Mouse (Mus musculus) 416B (cell line): ENCODE data around the gene Nfat5.

Source experiments
- DNase-seq: peaks from one replicate; pipeline ENCODE4 v3.0.0; 2011; ENCODE audit warnings: low read depth

Gene Nfat5

GRCm38 (mm10) chr8:107292119-107292927 is 947 bp upstream of the Nfat5 start:
- DNase-seq, result peak; percentile 28

DNA sequence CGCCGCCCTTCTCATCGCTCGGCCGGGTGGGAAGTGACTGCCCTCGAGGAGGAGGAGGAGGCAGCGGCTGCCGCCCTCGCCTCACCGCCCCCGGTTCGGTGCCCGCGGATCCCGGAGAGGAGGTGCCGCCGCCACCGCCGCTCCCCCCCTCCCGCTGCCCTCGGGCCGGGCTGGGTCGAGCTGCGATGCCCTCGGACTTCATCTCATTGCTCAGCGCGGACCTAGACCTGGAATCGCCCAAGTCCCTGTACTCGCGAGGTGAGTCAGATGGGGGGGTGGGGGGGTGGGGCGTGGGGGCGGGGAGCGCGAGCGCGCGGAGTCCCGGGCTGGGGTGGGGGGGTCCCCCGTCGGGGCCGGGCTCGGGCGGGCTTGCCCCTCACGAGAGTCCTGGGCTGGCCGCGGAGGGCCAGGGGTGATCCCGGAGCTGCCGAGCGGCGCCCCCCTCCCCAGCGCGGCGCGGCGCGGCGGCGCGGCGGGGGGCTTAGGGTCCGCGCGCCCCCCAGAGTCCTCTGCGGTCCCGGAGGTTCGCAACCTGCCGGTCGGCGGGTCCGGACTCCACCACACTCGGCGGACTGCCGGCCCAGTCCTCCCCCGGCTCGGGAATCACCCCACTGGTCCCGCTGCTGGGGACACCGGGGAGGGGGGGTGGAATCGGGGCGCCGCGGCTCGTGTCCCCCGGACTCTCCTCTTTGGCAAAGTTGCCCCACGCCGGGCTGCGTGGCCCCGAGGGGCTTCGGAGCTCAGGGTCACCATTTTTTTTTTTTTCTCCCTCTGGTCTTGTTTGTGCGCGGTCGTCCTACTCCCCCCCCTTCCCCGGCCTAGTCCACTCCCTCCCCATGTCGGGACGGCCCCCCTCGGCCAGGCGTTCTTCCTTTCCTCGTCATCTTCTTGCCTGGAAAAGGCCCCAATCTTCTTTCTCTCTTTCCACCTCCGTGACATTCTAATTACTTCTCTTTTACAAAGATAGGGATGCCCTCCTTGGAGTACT is 665 bp downstream of the Nfat5 start:
- peak; percentile 66 for DNase-seq

DNA sequence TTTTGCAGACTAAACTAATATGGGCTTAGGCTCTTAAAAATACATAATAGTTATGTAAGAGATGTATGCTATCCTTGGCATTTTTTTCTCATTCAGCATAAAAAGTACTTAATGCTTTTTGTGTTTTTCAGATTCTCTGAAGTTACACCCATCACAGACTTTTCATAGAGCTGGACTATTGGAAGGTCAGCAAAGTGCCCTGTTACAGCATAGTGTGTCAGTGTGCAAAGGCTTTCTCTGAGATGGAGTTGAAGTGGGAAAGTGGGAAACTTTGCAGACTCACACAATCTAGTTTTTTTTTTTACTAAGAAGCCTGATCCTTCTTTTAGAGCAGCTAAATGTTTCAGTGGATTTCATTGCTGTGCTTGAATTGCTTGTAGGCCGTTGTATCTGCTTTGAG is 2.2 kb downstream of the Nfat5 start:
- no peak for DNase-seq

DNA sequence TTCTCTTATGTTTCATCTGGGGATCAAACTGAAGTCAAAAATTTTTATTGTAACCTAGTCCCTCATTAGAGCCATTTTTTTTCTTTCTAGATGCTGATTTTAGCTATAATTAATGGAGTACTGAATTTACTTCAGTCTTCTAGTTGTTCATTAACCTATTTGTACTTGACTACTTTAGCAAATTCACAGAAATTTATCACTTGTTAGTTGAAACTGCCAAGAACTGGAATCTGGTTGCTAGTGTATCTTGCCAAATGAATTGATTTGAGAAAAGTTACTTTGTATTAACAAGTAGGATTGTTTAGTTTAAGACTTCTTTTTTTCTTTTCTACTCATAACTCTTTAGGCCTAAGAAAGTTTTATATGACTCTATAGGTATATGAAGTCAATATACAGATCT is 18.6 kb downstream of the Nfat5 start:
- DNase-seq, result no peak

DNA sequence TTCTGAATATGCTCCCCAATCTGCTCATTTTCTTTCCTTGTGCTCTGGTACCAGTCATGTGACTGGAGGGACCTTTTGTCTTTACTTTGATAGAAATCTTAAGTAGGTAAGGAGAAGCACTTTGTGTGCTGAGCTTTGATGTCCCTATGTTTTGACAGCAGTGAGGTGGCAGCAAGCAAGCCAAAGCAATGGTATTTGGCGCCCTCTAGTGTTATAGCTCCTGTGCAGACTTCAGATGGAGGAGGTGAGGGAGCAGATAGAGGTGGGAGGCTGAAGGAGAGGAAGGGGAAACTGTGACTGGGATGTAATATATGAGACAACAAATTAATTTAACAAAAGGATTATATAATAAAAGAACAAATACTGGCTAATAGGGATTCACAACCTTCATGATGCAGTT is 30.9 kb downstream of the Nfat5 start:
- DNase-seq, result peak; percentile 87

GRCm38 (mm10) chr8:107329595-107329994 is 36.3 kb downstream of the Nfat5 start:
- DNase-seq, result peak; percentile 82

GRCm38 (mm10) chr8:107336480-107336879 is 43.2 kb downstream of the Nfat5 start:
- DNase-seq, result peak; percentile 36

- no peak for DNase-seq
Observed at GRCm38 (mm10) chr8:107370311-107370710, 77.0 kb downstream of the Nfat5 start.

DNA sequence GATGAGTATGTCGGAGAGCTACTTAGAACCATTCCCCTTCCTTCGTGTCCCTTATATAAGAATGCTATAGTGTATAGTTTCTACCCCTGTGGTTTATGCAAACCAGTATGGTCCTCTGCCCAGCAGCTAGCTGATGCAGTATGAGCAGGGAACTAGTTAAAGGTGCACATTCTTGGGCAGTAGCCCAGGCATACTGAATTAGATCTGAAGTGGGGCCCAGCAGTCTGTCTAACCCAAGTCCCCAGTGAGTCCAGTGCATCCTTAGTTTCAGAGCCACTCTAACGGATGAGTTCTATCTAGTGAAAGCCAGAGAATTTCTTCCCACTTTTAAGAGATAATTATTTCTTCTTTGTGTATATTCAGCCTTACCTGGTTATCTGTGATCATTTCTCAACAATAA is 84.1 kb downstream of the Nfat5 start:
- DNase-seq, result no peak

GRCm38 (mm10) chr8:107380734-107381133 is 87.5 kb downstream of the Nfat5 start:
- DNase-seq, result no peak

DNA sequence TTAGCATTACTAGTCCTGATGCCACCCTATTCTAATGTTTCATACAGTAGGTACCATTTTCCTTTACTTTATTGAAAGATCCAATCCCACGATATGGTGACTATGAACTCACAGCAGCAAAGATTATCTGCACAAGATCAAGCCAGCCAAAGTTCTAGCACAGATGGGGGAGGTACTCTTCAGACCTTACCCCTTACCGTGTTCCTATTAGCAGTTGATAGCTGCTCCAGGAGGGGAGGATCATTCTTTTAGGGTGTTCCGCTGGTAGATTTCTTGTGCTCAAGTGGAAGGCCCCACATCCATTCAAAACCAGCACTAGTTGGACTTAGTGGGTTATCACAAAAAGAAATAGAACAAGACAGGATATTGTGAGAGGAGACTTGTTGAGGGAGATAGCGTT is 88.4 kb downstream of the Nfat5 start:
- no peak for DNase-seq

- DNase-seq, result no peak
Observed at GRCm38 (mm10) chr8:107382898-107383297, 89.6 kb downstream of the Nfat5 start.

DNA sequence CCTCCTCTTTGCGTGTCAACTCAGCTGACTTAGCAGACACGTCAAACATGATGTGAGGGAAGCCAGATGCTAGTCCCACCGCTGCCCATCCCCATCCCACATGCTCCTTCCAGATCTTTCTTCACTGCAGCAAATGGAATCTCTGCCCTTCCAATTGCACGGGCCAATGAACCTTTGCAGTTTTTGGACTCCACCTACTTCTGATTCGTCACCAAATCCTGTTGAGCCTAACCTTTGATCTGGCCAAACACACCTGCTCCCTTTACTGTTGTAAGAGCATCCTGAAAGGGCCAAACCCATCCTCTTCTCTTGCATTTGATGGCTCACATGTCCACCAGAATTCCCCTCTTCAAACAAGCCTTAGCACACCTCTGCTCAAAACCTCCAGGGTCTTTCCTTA is 91.4 kb downstream of the Nfat5 start:
- no peak for DNase-seq

GRCm38 (mm10) chr8:107385063-107385462 is 91.8 kb downstream of the Nfat5 start:
- no peak for DNase-seq

- DNase-seq, result peak; percentile 68
Observed at GRCm38 (mm10) chr8:107386171-107386570, 92.9 kb downstream of the Nfat5 start.

- DNase-seq, result peak; percentile 81
Observed at GRCm38 (mm10) chr8:107386642-107387041, 93.4 kb downstream of the Nfat5 start.

DNA sequence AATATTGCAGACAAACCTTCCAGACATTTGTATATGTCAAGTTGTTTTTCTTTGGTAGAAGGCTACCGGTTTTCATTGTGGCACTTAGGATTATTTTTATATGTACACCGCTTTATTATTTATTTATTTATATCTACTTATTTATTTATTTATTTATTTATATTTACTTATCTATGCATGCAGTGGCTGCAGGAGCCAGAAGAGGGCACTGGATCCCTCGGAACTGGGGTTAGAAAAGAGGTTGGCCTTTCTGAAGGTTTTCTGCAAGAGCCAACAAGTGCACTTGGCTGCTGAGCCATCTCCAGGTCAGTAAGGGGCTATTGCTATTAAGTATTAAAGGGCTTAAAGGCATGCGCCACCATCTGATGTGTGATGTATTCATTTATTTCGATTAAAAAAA is 94.6 kb downstream of the Nfat5 start:
- peak; percentile 74 for DNase-seq

- DNase-seq, result peak; percentile 23
Observed at GRCm38 (mm10) chr8:107389557-107389956, 96.3 kb downstream of the Nfat5 start.

DNA sequence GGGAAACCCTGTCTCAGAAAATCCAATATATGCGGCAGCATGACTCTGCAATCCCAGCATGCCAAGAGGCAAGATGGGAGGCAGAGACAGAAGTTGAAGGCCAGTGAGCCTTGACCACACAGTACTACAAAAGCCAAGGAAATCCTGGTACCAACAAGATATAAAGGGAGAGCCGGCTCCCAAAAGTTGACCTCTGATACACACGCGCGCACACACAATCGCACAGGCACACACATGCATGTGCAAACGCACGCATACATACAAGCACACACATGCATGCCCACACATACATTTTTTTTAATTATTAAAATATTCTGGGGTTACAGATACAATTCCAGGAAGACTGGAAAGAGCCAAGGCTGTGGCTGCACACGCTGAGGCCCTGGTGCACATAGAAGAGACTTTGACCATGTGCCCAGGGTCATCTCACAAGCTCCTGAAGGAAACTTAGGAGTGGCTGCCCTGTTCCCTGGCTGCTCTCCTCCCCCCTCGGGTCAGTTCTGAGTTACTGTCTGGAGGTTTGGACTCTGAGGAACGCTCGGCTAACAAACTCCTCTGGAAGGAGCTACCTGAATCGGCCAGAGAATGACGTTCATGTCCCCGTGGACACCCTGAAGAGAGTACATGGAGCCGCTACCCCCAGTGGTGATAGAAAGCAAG is 97.3 kb downstream of the Nfat5 start:
- DNase-seq, result no peak

- peak; percentile 24 for DNase-seq
Observed at GRCm38 (mm10) chr8:107391136-107391516, 97.9 kb downstream of the Nfat5 start.

DNA sequence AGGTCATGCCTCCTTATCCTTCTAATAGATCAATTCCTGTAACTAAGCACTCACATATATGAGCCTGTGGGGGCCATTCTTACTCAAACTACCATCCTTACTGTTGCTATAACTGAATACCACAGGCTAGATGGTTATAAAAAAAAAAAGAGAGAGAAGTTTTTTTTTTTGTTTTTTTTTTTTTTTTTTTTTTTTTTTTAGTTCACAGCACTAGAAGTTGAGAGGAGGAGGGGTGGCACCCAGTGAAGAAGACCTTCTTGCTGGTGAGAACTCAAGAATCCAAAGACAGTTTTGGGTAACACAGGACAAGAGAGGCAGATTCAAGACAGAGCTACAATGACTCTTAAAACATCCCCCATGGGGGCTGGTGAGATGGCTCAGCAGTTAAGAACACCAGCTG is 102.1 kb downstream of the Nfat5 start:
- no peak for DNase-seq

GRCm38 (mm10) chr8:107396106-107396670 is 102.9 kb downstream of the Nfat5 start:
- no peak for DNase-seq
